Mouse (Mus musculus): ENCODE measurements at regions not wholly inside any gene's neighbourhood (a gene's known extent, or its start where the extent isn't known, plus 50 kb on each side); places are given as distances from the start of the nearest gene placed in this dataset.

DNA sequence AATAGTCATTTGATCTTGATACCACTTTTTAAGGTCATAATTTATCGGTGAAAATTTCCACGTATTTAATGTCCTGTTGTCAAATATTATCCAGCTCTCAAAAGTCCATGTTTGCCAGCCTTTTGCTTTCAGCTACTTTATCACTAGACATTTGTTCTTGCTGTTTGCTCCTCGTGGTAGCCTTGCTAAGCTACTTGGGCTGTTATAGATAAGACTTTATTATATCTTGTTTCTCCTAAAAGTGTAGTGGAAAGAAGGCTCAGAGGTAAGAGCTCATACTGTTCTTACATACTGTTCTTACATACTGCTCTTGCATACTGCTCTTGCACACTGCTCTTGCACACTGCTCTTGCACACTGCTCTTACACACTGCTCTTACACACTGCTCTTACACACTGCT, 93.3 kb upstream of the Mon1b start:
- TF ChIP-seq SRF (IDR thresholded peaks at IDR 0.05; ENCODE audit: control insufficient read depth, insufficient read length, low read depth), result no peak
- no peak for TF ChIP-seq CEBPB (IDR thresholded peaks at IDR 0.05; ENCODE audit: insufficient read depth, poor library complexity, severe bottlenecking)
- TF ChIP-seq TCF3 (IDR thresholded peaks at IDR 0.05; ENCODE audit: insufficient read length, low read depth), result no peak
- TF ChIP-seq MYOD1 (IDR thresholded peaks at IDR 0.05; ENCODE audit: control insufficient read depth in 1 of 3, insufficient read length in 2 of 3, low read depth in 2 of 3), result no peak
- TF ChIP-seq REST (IDR thresholded peaks at IDR 0.05; ENCODE audit: insufficient read depth, insufficient read length), result no peak
- no peak for TF ChIP-seq E2F4 (IDR thresholded peaks at IDR 0.05; ENCODE audit: insufficient read depth)
- no peak for TF ChIP-seq TCF12 (IDR thresholded peaks at IDR 0.05; ENCODE audit: insufficient read depth, poor library complexity, severe bottlenecking)
- TF ChIP-seq USF1 (IDR thresholded peaks at IDR 0.05; ENCODE audit: low read depth), result no peak
- no peak for TF ChIP-seq POLR2A (IDR thresholded peaks at IDR 0.05; ENCODE audit: insufficient read length, low read depth)
- no peak for TF ChIP-seq MYOG (IDR thresholded peaks at IDR 0.05; ENCODE audit: control insufficient read depth in 1 of 3, insufficient read depth in 1 of 3, insufficient read length in 2 of 3, low read depth in 2 of 3)
- no peaks in the 10 kb centered on the region for H3K79me2 ChIP-seq (ENCODE audit: control insufficient read depth, insufficient read depth)
- H3K36me3 ChIP-seq (ENCODE audit: control insufficient read depth, insufficient read depth), result no peaks in the 10 kb centered on the region
- no peaks in the 10 kb centered on the region for H3K27me3 ChIP-seq (ENCODE audit: control insufficient read depth, insufficient read depth, insufficient read length)
- no peak overlapping the region for H3K4me3 ChIP-seq
- H3ac ChIP-seq (ENCODE audit: control insufficient read depth, insufficient read length), result no peak overlapping the region
- no peak overlapping the region for H3K4me2 ChIP-seq (ENCODE audit: low read depth)

DNA sequence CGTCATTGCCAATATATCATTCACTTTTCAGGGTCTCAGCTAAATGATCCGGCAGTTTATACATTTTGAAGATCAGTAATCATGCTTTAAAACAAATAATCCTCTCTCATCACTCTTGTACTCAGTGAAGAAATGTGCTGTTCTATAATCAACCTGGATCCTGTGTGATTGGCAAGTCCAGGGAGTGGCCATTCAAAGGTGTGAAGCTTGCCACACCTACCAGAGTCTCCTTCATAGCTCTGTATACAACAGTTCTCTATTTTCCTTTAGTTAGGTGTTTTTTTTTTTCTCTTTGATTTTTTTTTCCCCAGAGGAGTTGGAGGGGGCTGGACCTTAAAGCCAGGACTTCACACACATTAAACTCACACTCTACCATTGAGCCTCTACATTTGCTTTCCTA, 92.7 kb upstream of the Mon1b start:
- H3ac ChIP-seq (ENCODE audit: control insufficient read depth, insufficient read length), result no peak overlapping the region
- H3K4me3 ChIP-seq, result no peak overlapping the region
- H3K79me2 ChIP-seq (ENCODE audit: control insufficient read depth, insufficient read depth), result no peaks in the 10 kb centered on the region
- TF ChIP-seq POLR2A (IDR thresholded peaks at IDR 0.05; ENCODE audit: insufficient read length, low read depth) (no peak), TCF12 (IDR thresholded peaks at IDR 0.05; ENCODE audit: insufficient read depth, poor library complexity, severe bottlenecking) (no peak), SRF (IDR thresholded peaks at IDR 0.05; ENCODE audit: control insufficient read depth, insufficient read length, low read depth) (no peak), TCF3 (IDR thresholded peaks at IDR 0.05; ENCODE audit: insufficient read length, low read depth) (no peak), CEBPB (IDR thresholded peaks at IDR 0.05; ENCODE audit: insufficient read depth, poor library complexity, severe bottlenecking) (no peak)
- no peak overlapping the region for H3K4me2 ChIP-seq (ENCODE audit: low read depth)
- no peaks in the 10 kb centered on the region for H3K27me3 ChIP-seq (ENCODE audit: control insufficient read depth, insufficient read depth, insufficient read length)
- H3K36me3 ChIP-seq (ENCODE audit: control insufficient read depth, insufficient read depth), result no peaks in the 10 kb centered on the region

DNA sequence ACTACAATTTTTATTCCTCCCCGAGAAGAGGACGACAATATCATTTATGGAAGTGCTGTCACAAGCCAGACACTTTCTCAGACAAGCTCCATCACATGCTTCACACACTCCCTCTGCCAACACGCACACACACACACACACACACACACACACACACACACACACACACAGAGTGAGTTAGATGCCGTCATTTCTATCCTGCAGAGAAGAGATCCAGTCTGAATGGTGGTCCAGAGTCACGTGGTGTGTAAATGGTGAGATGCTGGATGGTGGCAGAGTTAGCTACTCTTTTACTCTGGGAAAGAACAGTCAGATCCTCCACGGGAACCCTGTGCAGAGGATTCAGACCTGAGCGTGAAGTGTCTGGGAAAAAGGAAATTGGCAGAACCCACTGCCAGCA, 86.2 kb upstream of the Mon1b start:
- H3ac ChIP-seq (ENCODE audit: control insufficient read depth, insufficient read length), result no peak overlapping the region
- no peak overlapping the region for H3K4me2 ChIP-seq (ENCODE audit: low read depth)
- TF ChIP-seq MAX (IDR thresholded peaks at IDR 0.05; ENCODE audit: low read depth), result no peak
- TF ChIP-seq SRF (IDR thresholded peaks at IDR 0.05; ENCODE audit: control insufficient read depth, insufficient read length, low read depth), result no peak
- TF ChIP-seq CEBPB (IDR thresholded peaks at IDR 0.05; ENCODE audit: insufficient read depth, poor library complexity, severe bottlenecking), result no peak
- TF ChIP-seq POLR2AphosphoS2 (IDR thresholded peaks at IDR 0.05; ENCODE audit: insufficient read length, low read depth), result no peak
- TF ChIP-seq REST (IDR thresholded peaks at IDR 0.05; ENCODE audit: insufficient read depth, insufficient read length), result no peak
- TF ChIP-seq TCF3 (IDR thresholded peaks at IDR 0.05; ENCODE audit: insufficient read length, low read depth), result no peak
- no peak for TF ChIP-seq MYOG (IDR thresholded peaks at IDR 0.05; ENCODE audit: control insufficient read depth in 1 of 3, insufficient read depth in 1 of 3, insufficient read length in 2 of 3, low read depth in 2 of 3)
- TF ChIP-seq POLR2A (IDR thresholded peaks at IDR 0.05; ENCODE audit: insufficient read length, low read depth), result no peak
- no peak for TF ChIP-seq E2F4 (IDR thresholded peaks at IDR 0.05; ENCODE audit: insufficient read depth)
- no peak for TF ChIP-seq USF1 (IDR thresholded peaks at IDR 0.05; ENCODE audit: low read depth)
- TF ChIP-seq MYOD1 (IDR thresholded peaks at IDR 0.05; ENCODE audit: control insufficient read depth in 1 of 3, insufficient read length in 2 of 3, low read depth in 2 of 3), result no peak
- TF ChIP-seq TCF12 (IDR thresholded peaks at IDR 0.05; ENCODE audit: insufficient read depth, poor library complexity, severe bottlenecking), result no peak
- no peaks in the 10 kb centered on the region for H3K27me3 ChIP-seq (ENCODE audit: control insufficient read depth, insufficient read depth, insufficient read length)
- H3K4me3 ChIP-seq, result no peak overlapping the region
- H3K36me3 ChIP-seq (ENCODE audit: control insufficient read depth, insufficient read depth), result no peaks in the 10 kb centered on the region
- no peaks in the 10 kb centered on the region for H3K79me2 ChIP-seq (ENCODE audit: control insufficient read depth, insufficient read depth)

DNA sequence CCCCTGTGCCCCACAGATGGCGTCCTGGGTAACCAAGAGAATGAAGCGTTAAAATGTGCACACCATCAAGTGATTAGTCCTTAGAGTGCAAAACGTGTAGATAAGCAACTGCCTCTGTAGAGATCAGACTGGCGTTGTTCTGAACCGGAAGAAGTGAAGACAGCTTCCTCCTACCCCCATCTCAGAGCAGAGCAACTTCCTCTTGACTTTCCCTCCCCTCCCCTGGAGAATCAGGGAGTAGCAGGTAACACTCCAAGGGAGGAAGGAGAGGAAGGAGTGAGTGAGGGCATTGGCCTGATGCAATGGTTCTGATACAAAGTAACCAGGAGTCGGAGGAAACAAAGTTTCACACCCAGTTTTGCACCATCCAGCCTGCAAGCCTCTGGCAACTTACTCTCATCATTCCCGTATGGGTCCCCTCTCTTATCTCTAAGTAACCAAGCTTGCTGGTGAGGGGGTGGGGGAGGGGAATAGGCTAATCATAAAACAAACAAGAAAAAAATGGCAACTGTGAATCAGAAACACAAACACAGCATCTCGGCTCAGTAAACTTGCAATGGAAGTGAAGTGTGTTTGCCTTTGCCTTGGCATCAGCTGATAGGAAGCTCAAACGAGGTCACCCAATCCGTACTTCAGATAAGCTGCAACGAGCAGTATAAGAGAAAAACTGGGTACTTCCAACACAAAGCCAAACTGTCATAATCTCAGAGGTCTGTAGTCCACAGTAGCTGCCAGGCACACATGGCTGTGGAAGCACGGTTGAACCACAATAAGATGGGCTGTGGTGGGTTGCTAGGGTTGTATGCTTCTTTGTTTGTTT, 83.7 kb upstream of the Mon1b start:
- Histone ChIP-seq H3K27me3 (ENCODE audit: control insufficient read depth, insufficient read depth, insufficient read length) (no peaks in the 10 kb centered on the region), H3K4me2 (ENCODE audit: low read depth) (no peak overlapping the region), H3K79me2 (ENCODE audit: control insufficient read depth, insufficient read depth) (no peaks in the 10 kb centered on the region), H3K36me3 (ENCODE audit: control insufficient read depth, insufficient read depth) (no peaks in the 10 kb centered on the region), H3ac (ENCODE audit: control insufficient read depth, insufficient read length) (no peak overlapping the region), H3K4me3 (no peak overlapping the region)
- no peak for TF ChIP-seq TCF12 (IDR thresholded peaks at IDR 0.05; ENCODE audit: insufficient read depth, poor library complexity, severe bottlenecking)
- TF ChIP-seq E2F4 (IDR thresholded peaks at IDR 0.05; ENCODE audit: insufficient read depth), result no peak
- no peak for TF ChIP-seq MYOD1 (IDR thresholded peaks at IDR 0.05; ENCODE audit: control insufficient read depth in 1 of 3, insufficient read length in 2 of 3, low read depth in 2 of 3)
- TF ChIP-seq POLR2AphosphoS2 (IDR thresholded peaks at IDR 0.05; ENCODE audit: insufficient read length, low read depth), result no peak
- TF ChIP-seq REST (IDR thresholded peaks at IDR 0.05; ENCODE audit: insufficient read depth, insufficient read length), result no peak
- TF ChIP-seq TCF3 (IDR thresholded peaks at IDR 0.05; ENCODE audit: insufficient read length, low read depth), result no peak
- no peak for TF ChIP-seq MYOG (IDR thresholded peaks at IDR 0.05; ENCODE audit: control insufficient read depth in 1 of 3, insufficient read depth in 1 of 3, insufficient read length in 2 of 3, low read depth in 2 of 3)
- TF ChIP-seq USF1 (IDR thresholded peaks at IDR 0.05; ENCODE audit: low read depth), result no peak
- TF ChIP-seq CEBPB (IDR thresholded peaks at IDR 0.05; ENCODE audit: insufficient read depth, poor library complexity, severe bottlenecking), result no peak
- TF ChIP-seq POLR2A (IDR thresholded peaks at IDR 0.05; ENCODE audit: insufficient read length, low read depth), result no peak
- no peak for TF ChIP-seq SRF (IDR thresholded peaks at IDR 0.05; ENCODE audit: control insufficient read depth, insufficient read length, low read depth)
- no peak for TF ChIP-seq MAX (IDR thresholded peaks at IDR 0.05; ENCODE audit: low read depth)

Data from myocyte (in vitro differentiated cells).